Mouse (Mus musculus): ENCODE measurements around the gene Rrp15. TPM values are rescaled to one million over a fixed set of nuclear protein-coding genes. Genes with fewer than 3 reads are reported as not detected.
"Not testable (repeated sequence)": the region's sequence is repeated elsewhere in the genome, so short reads cannot be mapped to it uniquely, and the experiment has no call there.

Gene Rrp15
- total RNA-seq (2021), result 26.9 and 31.7 TPM in 2 replicates
- long read RNA-seq, experiment 1, transcript Rrp15-201 (5 exons, 1,321 nt), result major isoform, 56 of 68 reads
- long read RNA-seq, experiment 1, partial matches to known transcripts, result 11 of 68 reads
- long read RNA-seq, experiment 1, other reads (novel, unspliced or antisense), result 1 of 68 reads
- long read RNA-seq, experiment 2, transcript Rrp15-201 (5 exons, 1,321 nt), result major isoform, 38 of 44 reads
- long read RNA-seq, experiment 2, partial matches to known transcripts, result 6 of 44 reads
- long read RNA-seq, experiment 2, other reads (novel, unspliced or antisense), result 0 of 44 reads

DNA sequence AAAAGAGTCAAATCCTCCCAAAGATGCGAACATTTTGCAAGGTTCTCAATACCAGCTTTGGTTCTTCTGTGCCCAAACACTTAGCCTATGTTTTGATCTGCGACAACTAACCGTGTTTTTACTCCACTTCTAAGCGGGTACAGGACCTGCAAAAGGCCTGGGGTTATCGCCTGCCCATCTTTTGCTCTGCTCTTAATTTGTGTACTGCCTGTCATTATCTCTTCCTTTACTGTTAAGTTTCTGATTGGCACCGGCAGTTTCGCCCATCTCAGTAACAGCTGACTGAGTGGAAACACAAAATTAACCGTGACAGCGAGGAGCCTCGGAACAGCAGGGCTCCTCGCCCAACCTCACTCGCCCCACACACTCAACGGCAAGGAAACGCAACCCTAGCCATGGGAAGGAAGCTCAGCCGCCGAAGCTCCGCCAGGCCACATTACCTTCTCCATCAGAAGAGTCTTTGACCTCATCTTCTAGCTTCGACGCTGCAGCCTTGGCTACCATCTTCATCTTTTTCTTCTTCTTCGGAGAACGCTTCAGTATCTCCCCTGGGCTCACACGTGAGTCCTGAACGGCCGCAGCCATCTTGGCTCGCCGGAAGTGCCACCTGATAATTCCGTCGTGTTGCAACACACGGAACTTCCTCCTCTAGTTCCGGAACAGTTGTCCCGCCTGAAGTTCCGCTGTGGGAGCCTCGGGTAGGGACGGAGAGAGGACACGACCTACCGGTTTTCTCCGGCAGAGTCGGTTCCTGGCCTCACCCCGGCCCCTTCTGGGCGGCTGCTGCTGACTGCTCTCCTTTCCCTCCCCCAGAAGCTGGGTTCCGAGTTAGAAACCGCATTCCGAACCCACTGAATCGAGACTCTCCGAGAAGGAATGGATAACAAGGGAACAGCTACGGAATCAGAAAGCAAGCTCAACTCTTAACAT lies at the start of gene Rrp15:
Gene Rrp15, minus strand, starts transcription at position 635 of the 930 bp plus-strand sequence.
- peak; percentile 90 for DNase-seq

DNA sequence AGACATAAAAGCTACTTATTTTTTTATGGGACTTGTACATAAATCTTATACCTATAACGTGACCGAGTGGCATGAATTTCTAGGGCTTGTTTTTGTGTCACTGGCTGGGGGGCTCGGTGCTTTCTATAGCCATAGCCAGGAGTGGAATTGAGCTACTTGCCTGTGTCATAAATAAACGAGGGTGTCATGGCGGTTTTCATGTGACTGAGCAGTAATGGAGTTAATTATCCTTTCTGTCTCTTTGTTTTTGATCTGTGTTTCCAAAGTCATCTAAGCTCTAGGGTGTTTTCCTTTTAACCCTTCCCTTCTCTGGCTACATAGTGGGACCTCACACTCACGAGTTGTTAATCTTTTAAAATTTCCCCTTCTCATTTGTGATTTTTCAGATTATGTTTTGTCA lies 48.8 kb upstream of the Rrp15 start:
- no peak for DNase-seq

DNA sequence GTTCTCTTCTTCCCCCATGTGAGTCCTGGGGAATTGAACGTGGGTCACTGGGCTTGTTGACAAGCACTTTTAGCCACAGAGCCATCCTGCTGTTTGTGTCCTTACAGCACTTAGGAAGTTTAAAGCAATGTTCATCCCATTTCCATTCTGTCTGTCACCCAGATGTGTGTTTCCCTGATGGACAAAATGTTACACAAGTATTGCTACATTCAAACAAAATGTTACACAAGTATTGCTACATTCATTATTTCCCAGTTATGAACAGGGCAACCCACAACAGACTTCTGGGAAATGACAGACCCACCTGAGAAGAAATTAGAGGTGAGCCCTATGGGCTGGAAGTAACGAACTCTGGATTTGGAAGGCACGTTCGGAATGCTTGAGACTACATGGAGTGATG lies 36.2 kb upstream of the Rrp15 start:
- no peak for DNase-seq

DNA sequence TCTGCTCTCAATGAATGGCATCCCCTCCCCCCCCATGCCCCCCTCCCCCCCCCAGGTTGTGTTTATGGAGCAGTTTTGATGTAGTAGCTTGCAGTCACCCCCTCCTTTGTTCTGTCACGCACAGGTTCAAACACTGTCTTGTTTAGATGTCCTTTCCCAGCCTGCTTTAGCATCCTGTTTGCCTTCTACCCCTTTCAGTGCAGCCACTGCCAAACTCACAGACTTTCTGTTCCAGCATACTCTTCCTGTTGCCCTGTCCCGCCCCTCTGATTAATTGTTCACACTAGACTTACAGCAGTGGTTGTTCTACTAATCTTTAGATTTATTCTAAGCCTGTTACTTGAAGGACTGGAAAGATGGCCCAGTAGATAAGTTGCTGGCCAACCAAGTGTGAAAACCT lies 31.7 kb upstream of the Rrp15 start:
- no peak for DNase-seq

DNA sequence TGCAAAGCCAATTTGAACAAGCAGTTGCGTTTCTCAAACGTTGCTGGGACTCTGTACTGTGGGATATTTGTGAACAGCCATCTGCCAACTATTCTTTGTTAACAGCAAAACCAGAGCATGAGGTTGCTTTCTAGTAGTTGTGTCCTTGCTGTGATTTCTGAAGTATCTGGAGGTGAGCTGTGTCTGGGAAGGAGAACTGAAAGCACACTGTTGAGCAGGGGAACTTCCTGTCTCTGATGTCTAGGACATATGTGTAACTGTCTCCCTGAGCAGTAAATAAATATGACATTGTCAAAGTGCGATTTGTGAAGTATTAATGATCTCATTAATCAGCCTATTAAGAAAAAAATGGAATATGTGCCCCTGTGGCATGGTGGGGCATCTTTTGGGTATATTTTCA lies 24.0 kb upstream of the Rrp15 start:
- no peak for DNase-seq

DNA sequence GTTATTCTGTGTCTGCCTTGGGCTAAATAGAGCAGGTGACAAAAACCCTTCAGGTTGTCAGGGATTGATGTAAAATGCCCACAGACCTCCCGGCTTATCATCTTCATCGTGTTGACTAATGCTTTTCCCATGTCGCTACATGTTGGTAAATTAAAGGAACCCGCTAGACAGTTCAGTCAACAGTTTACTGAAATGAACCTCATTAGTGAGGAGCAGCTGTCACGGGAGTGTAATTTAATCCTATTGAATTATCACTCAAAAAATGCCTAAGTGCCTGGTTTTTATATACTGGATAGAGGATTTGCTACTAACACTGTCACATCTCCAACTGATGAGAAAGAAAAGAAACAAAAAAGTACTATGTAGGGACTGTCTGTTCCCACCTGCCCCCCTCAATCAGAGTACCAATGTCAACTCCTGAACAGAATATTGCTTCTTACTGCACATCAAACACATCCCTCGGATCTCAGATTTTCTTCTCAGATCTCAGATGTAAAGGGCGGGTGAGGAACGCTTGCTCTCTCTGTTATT lies 23.5 kb upstream of the Rrp15 start:
- no peak for DNase-seq

DNA sequence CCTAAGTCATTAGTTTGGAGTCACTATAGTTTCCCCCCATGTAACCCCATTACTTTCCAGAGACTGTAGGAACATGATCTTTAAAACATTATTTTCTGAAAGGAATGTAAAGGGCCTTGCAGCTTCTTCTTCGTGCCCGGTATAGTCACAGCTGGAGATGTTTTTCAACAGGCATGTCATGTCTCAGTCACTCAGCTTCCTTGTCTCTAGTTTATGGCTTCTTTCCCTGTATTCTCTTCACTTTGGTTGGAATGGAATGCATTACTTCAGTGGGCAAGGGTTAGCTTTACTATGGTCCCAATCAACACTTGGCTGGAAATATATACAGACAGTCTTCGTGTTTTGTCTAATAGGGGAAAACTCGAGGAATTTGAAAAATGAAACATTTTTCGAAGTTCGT lies 22.8 kb upstream of the Rrp15 start:
- DNase-seq, result no peak

DNA sequence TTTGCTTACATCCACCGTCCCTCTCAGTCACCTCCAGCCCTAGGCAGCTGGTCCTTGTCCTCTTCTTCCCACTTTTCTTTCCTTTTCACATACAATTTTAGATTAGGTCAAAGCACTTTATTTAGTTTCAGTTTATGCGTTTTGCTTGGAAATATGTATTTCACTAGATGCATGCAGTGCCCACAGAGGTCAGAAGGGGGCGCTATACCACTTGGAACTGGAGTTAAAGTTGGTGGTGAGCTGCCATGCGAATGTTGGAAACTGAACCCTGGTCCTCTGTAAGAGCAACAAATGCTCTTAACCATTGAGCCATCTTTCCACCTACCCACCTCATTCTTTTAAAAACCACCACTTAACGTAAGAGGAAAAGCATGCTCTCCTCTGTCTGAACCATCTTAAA lies 21.5 kb upstream of the Rrp15 start:
- DNase-seq, result no peak

DNA sequence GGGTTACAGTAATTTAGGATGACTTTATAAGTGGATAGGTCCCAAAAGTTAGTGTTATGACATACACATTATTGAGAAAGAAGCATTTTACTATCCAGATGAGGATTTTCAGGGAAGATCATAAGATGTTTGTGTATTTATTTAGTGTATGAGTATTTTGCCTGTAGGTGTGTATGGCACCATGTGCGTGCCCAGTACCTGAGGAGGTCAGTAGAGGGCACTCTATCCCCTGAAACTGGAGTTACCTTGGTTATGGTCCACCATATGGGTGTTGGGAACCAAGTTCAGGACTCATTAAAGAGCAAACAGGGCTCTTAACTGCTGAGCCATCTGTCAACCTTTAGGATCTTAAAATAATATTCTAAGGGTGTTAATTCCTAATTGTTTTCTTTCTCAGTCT lies 19.2 kb upstream of the Rrp15 start:
- DNase-seq, result no peak

DNA sequence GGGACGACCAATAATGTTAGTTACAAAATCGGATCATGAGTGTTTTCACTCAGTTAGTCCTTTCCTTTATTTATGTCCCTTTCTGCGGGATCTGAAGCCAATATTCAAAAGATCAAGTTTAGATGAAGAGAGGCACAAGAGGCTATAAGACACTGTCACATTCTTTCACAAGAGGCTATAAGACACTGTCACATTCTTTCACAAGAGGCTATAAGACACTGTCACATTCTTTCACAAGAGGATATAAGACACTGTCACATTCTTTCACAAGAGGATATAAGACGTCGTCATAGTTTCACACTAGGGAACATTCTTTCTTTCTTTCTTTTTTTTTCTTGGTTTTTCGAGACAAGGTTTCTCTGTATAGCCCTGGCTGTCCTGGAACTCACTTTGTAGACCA lies 14.3 kb upstream of the Rrp15 start:
- not testable (repeated sequence) for DNase-seq

DNA sequence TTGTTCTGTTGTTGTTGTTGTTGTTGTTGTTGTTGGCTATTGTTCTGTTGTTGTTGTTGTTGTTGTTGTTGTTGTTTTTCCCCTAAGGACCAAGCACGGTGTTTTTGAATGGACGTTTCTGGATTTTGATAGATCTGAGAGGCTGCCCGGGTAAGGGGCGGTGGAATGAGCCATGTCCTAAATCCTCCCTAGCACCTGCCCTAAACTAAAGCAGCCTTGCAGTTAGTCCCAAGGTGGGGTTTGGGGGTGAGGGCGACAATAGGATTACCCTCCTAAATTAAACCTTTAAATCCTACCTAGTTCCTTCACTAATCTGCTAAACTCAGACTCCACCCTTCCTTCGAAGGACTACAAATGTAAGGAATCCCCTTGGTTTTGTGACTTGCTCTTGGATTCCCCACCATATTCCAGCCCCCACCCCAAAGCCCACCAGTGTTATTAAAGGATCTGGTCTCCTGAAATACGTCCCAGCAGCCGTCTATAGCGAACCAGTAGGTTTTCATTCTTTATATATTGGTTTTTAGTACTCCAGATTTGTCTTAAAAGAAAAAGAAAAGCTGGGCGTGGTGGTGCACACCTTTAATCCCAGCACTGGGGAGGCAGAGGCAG lies 621 bp upstream of the Rrp15 start:
- no peak for DNase-seq

DNA sequence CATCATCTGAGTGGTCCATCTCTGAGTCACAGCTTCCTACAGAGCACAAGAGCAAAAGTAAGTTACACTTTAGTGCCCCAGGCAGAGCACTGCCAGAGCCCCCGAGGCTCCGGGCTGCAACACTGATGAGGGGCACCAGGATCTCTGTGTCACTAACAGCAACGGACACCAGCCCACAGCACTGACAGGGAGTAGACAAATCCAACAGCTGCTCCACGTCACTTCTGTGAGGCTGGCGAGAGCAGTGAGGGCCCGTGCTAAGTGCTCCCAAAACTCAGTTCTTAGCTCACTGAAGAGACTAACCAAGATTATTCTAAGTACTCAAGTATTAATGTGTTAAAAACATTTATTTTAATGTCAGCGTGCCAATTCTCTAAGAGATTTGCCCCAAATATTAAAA lies 9.3 kb downstream of the Rrp15 start:
- DNase-seq, result no peak

DNA sequence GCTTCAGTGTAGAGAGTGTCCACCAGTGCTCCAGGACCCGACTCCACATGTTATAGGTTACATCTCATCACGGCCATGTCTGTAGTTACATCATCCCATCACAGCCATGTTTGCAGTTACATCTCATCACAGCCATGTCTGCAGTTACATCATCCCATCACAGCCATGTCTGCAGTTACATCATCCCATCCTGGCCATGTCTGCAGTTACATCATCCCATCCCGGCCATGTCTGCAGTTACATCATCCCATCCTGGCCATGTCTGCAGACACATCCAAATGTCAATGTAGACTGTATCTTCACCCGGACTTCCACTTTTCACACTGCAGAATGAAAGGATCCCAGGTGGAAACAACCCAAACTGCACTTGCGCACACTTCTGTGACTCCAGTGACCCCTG lies 13.6 kb downstream of the Rrp15 start:
- DNase-seq, result no peak

DNA sequence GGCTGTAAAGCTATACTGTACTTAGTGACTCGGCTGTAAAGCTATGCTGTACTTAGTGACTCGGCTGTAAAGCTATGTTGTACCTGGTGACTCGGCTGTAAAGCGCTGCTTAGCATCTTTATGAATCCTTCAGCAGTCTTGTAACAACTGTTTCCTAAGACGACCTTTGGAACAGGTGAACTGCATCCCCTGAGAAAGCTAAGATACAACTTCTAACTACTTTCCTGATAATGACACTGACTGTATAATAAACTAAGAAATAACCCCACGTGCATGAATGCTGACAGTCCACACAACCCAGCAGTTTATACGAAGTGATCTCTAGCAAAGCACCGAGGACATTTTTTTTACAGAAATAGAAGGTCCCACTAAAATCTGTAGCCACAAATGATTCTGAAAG lies 16.1 kb downstream of the Rrp15 start:
- DNase-seq, result no peak

DNA sequence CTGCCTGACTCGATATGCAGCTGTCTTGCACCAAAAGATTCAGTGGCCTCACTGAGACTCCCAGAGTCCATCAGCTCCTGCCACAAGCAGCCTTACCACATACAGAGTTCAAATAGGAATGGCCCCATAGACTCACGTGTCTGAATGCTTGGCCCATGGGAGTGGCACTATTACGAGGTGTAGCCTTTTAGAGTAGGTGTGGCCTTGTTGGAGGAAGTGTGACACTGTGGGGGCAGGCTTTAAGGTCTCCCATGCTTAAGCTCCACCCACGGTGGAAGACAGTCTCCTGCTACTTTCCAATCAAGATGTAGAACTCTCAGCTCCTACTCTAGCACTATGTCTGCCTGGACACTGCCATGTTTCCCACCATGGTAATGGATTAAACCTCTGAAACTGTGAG lies 20.4 kb downstream of the Rrp15 start:
- DNase-seq, result no peak

DNA sequence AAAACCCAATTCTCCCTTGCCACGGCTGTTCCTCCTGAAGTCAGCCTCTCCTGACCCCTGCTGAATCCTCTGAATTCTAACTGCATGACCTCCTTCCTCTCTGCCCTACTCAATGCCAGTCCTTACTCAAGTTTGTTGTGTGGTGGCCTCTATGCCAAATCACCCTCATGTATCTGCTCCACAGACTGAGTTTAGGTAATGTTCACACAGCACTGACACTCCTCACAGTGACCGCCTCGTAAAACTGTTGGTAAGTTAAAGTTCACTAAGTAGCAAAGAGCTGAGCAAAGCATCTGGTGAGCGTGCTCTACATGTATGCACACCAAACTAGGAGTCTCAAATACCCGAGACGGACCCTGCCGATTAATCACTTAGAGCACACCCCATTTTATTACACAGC lies 23.0 kb downstream of the Rrp15 start:
- DNase-seq, result no peak

DNA sequence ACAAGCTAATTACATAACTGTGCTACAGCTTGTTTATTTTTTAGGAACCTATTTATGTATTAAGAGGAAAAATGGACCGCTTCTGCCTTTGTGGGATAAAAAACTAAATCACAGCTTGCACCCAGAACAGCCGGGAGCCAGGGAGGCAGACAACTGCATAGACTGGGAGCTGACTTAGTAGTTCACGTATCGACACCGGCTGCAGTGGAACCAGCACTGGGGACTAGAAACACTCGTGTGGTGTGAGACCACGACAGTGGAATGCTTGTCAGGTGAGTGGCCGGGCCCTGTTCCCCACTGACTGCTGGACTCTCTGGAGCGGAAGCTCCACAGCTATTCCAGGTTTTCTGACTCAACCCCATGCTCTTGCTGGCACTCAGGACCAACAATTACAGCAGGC lies 26.9 kb downstream of the Rrp15 start:
- DNase-seq, result no peak

DNA sequence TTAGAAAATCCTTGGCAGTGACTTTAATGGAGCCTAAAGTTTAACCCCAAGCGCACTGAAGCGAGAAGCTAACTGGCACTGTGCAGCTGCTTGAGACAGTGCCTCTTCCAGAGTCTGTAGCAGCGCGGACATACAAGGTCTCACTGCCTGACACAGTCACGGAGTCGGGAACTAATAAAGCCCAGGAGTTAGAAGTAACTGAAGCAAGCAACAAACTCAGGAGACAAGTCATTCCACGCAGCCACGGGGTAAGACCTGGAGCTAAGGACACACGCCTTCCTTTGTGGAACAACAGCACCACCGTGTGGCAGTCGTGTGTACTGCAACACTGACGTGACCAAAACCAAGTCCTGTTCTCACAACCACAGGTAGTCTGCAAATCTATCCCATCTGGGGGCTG lies 27.3 kb downstream of the Rrp15 start:
- peak; percentile 83 for DNase-seq

DNA sequence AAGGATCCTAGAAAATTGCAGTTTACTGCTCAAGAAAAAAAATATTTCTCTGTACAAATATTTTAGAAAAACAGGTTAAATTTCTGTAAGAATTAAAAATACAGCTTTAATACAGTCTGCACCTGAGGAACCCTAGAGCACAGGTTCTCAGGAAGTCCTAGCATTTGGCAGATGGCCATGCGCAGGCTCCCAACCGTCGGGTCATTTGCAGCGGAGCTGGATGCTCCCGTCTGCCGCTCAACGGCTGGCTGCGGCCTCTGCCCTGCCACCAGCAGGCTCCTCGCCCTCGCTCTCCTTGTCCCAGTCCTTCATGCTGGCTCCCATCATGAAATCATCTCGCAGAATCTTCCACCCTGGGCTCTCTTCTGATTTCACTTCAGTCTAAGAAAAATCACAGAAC lies 28.0 kb downstream of the Rrp15 start:
- DNase-seq, result no peak

DNA sequence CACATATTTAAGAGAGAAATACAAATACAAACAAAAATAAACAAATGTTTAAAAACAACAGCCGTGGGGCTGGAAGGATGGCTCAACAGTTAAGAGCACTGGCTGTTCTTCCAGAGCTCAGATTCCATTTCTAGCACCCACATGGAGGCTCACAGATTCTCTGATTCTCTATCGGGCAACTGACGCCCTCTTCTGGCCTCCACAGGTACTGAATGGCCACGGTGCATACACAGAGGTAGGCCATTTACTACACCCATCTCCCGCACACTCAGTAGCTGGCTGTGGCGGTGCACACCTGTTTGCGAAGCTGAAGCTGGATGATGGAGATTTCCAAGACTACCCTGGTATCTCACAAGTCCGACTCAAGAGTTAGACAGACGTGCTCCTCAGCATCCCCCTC lies 29.4 kb downstream of the Rrp15 start:
- peak; percentile 29 for DNase-seq

DNA sequence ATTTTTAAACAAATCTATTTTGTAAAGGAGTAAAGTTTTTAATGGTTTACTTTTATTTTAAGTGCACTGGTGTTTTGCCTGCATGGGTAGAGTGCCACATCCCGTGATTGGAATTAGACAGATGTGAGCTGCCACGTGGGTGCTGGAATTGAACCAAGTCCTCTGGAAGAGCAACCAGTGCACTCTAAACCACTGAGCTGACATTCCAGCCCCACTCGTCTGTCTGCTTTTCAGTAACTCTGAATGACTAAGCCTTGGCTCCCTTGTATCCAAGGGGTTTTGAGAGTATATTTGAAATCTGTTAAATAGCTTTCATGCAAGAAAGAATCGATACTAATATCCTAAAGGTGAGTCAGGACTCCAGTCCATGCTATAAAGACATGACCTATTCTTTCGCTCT lies 30.3 kb downstream of the Rrp15 start:
- DNase-seq, result no peak

DNA sequence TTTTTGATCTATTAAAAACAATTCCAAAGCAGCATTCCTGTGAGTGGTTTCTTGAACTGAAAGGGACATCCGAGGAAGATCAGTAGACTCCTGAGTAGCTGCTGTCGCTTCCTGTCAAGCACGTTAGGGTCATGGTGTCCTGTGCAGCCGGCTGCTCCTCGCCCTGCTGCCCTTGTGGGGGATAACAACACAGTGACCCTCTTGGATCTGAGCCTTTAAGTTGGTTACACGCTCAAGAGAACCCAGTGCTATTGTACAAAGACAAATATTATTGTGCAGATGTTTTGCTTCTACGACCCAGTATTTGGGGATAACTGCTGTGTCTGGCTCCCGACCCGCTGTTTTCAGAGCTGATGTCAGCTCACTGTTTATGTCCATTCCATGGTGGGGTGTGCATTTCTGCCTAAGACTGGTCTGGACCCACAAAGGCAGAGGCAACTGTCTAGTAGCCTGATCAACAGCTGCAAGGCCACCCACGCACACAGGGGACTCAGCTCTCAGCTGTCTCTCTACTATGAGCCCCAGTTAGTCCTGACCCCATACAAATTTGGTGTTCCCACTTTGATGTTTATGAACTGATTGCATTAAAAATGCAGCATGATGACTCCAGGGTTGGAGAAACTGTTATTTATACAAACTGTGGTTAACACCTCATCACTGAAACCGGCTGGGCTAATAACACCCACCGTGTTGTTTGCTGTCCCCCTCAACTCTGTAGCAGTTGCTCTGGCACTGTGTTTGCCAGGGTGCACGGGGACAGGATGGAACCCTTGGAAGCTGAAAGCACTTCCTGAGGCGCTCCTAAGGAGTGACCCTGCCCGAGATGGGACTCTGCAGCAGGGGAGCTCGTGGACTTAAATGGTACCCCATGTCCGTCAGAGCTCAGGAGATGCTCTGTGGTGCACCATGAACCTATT lies 33.9 kb downstream of the Rrp15 start:
- DNase-seq, result no peak
